Mouse (Mus musculus) cortical plate, adult 2 months (tissue): ENCODE measurements at regions not wholly inside any gene's neighbourhood (a gene's known extent, or its start where the extent isn't known, plus 50 kb on each side); places are given as distances from the start of the nearest gene placed in this dataset.

Experiments used
- CTCF ChIP-seq: fragments of 200-500 bp; IDR thresholded peaks from 2 replicates; pipeline ENCODE4 v1.5.1; 2011; ENCODE audit warnings: mild to moderate bottlenecking, control low read depth, low read length; ENCODE audit not compliant: insufficient read depth; ENCODE audit errors: extremely low read depth
- POLR2A ChIP-seq: fragments of 200-500 bp; IDR thresholded peaks from 2 replicates; pipeline ENCODE4 v1.6.1; 2011; ENCODE audit warnings: mild to moderate bottlenecking, low read length, control low read depth; ENCODE audit not compliant: insufficient read depth; ENCODE audit errors: extremely low read depth

DNA sequence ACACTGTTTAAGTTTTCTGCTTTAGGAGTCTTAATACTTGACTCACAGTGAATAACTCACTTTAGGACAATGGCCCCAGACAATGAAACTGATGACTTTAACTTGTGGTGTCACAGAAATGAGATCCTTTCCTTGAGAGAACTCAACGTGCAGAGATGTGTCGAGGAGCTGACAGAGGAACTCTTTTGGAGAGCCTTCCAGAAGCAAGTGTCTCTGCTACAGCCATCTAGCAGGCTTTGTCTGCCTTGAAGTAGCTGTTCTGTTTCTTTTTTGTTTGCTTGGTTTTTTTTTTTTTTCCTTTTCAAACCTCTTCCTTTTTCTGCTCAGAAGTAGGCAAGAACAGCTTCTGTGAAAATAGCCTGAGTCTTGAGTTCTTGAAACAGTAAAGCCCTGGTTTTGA is 66.3 kb upstream of the Satb1 start:
- TF ChIP-seq CTCF = no peak
- no peak for TF ChIP-seq POLR2A
